Mouse (Mus musculus) hindbrain, embryonic 11.5 days (tissue): ENCODE data around the gene Hoxa9. TPM values are rescaled to one million over a fixed set of nuclear protein-coding genes. Genes with fewer than 3 reads are reported as not detected.

Experiments
- ATAC-seq: fragments of 200-750 bp; cut with Nextera tagmentation; 2 replicates; pipeline ENCODE4 v1.8.0; 2017; ENCODE audit warnings: mild to moderate bottlenecking, moderate TSS enrichment, moderate library complexity; ENCODE audit not compliant: low FRiP score
- DNase-seq: peaks from one replicate; pipeline ENCODE4 v3.0.0-alpha.2; 2015; ENCODE audit warnings: low spot score
- H3K27ac ChIP-seq: fragments of 300-500 bp; sonication (generic); 2 replicates; pipeline ENCODE4 v1.5.1; 2014; ENCODE audit warnings: mild to moderate bottlenecking, low read depth, low read length
- H3K27me3 ChIP-seq: fragments of 300-500 bp; sonication (generic); 2 replicates; pipeline ENCODE4 v1.6.1; 2014; ENCODE audit warnings: mild to moderate bottlenecking, low read length, moderate library complexity, mixed read lengths; ENCODE audit not compliant: control insufficient read depth, insufficient read depth
- H3K36me3 ChIP-seq: fragments of 300-500 bp; sonication (generic); 2 replicates; pipeline ENCODE4 v1.6.1; 2014; ENCODE audit warnings: mild to moderate bottlenecking, low read length, moderate library complexity, mixed read lengths; ENCODE audit not compliant: control insufficient read depth, insufficient read depth
- H3K4me1 ChIP-seq: fragments of 300-500 bp; sonication (generic); replicated peaks from 2 replicates; pipeline ENCODE4 v1.6.1; 2014; ENCODE audit warnings: low read length, mixed read lengths; ENCODE audit not compliant: control insufficient read depth, insufficient read depth
- H3K4me2 ChIP-seq: fragments of 300-500 bp; sonication (generic); replicated peaks from 2 replicates; pipeline ENCODE4 v1.6.1; 2014; ENCODE audit warnings: mild to moderate bottlenecking, low read depth, low read length
- H3K4me3 ChIP-seq: fragments of 300-500 bp; sonication (generic); 2 replicates; pipeline ENCODE4 v1.5.1; 2014; ENCODE audit warnings: low read depth, low read length
- H3K9ac ChIP-seq: fragments of 300-500 bp; sonication (generic); 2 replicates; pipeline ENCODE4 v1.6.1; 2014; ENCODE audit warnings: low read depth, low read length
- H3K9me3 ChIP-seq: fragments of 300-500 bp; sonication (generic); 2 replicates; pipeline ENCODE4 v1.6.1; 2016; ENCODE audit warnings: low read length; ENCODE audit not compliant: control insufficient read depth
- WGBS: fragments of 180-500 bp; shearing (Covaris S2); extraction: QIAGEN DNeasy Blood & Tissue Kit; methylation state at CpG from one replicate; pipeline ENCODE4 v1.1.7; 2014; 5-methylcytosine and 5-hydroxymethylcytosine counted together
- polyA plus RNA-seq: library from polyadenylated mRNA; unstranded; fragments of >200 nt; fragmentation: Nextera tagmentation; extraction: Ambion mirVana; gene quantifications from 2 replicates; pipeline ENCODE4 v1.2.1, GENCODE M21; 2014

Hoxa9 gene
- polyA plus RNA-seq, 1 experiment from 2014 or later: 0.25 TPM

DNA sequence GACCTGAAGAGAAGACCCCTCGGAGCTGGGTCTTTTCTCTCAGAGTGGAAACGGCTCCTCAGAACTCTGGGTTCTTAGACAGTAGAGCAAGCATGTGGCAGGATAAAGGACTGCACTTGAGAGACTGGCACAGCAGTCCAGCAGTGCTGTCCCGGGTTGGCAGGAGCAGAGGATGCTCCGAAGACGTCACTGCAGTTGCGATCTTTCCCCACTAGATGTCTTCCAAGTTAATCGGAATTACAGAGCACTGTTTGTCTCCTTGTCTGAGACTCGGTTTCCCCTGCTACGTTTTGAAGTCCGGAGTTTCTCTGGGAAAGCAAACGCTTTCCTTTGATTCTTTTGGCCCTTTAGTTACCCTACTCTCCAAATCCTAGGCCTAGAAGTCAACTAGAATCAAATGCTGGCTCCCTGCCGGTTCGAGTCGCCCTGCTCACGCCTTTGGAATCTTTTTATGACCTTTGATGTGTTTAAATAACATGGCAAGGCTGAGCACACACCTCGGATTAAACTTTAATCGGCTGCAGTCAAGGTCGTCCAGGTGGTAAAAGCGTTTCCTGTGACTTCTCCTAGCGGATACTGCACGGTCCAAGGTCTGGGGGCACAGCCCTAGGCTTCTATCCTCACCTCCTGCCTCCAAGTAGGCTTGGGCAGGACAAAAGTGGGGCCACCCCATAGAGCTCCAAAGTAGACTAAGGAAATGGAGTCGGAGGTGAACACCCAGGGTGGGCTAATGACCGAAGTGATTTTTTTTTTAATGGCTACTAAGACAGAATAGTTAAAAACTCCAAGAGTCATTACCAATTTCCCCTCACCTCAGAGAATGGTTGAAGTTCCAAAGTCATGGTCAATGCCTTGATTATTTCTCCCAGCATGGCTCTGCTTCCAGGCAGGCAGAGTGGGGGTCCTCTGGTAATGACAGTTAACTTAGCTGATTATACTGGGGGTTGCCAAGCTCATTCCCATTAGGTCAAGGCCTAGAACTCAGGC is 39.9 kb upstream of the Hoxa9 start:
- no peak overlapping the region for H3K4me3 ChIP-seq
- no peaks in the 10 kb centered on the region for H3K9me3 ChIP-seq
- no peak for ATAC-seq
- peak; percentile 84 for DNase-seq
- H3K4me1 ChIP-seq: no peaks in the 10 kb centered on the region
- H3K36me3 ChIP-seq: no peaks in the 10 kb centered on the region
- no peak overlapping the region for H3K9ac ChIP-seq
- H3K27ac ChIP-seq: no peak overlapping the region
- no peak overlapping the region for H3K4me2 ChIP-seq
- WGBS: 5% methylated on average over 23 of the region's 23 CpGs
- H3K27me3 ChIP-seq: peaks cover 93% of the 10 kb centered on the region

GRCm38 (mm10) chr6:52268756-52269155 is 37.9 kb upstream of the Hoxa9 start:
- Histone ChIP-seq H3K9ac (no peak overlapping the region), H3K9me3 (no peaks in the 10 kb centered on the region), H3K4me1 (no peaks in the 10 kb centered on the region), H3K27me3 (peaks cover 93% of the 10 kb centered on the region), H3K27ac (no peak overlapping the region), H3K4me2 (no peak overlapping the region), H3K36me3 (no peaks in the 10 kb centered on the region), H3K4me3 (no peak overlapping the region)
- DNase-seq: peak; percentile 45
- no peak for ATAC-seq
- 2% methylated on average over 3 of the region's 3 CpGs for WGBS

- DNase-seq: peak; percentile 43
- Histone ChIP-seq H3K4me1 (no peaks in the 10 kb centered on the region), H3K36me3 (no peaks in the 10 kb centered on the region), H3K4me2 (no peak overlapping the region), H3K27me3 (peaks cover 94% of the 10 kb centered on the region), H3K9ac (no peak overlapping the region), H3K27ac (no peak overlapping the region), H3K4me3 (no peak overlapping the region), H3K9me3 (no peaks in the 10 kb centered on the region)
- 1% methylated on average over 7 of the region's 7 CpGs for WGBS
- ATAC-seq: no peak
Observed at GRCm38 (mm10) chr6:52268341-52268740, 37.5 kb upstream of the Hoxa9 start.

- no peak for DNase-seq
- Histone ChIP-seq H3K27ac (no peak overlapping the region), H3K4me3 (no peak overlapping the region), H3K27me3 (peaks cover 95% of the 10 kb centered on the region), H3K9me3 (no peaks in the 10 kb centered on the region), H3K9ac (no peak overlapping the region), H3K4me2 (no peak overlapping the region), H3K4me1 (no peaks in the 10 kb centered on the region), H3K36me3 (no peaks in the 10 kb centered on the region)
- 3% methylated on average over 3 of the region's 3 CpGs for WGBS
- ATAC-seq: no peak
Observed at GRCm38 (mm10) chr6:52267691-52268090, 36.8 kb upstream of the Hoxa9 start.

DNA sequence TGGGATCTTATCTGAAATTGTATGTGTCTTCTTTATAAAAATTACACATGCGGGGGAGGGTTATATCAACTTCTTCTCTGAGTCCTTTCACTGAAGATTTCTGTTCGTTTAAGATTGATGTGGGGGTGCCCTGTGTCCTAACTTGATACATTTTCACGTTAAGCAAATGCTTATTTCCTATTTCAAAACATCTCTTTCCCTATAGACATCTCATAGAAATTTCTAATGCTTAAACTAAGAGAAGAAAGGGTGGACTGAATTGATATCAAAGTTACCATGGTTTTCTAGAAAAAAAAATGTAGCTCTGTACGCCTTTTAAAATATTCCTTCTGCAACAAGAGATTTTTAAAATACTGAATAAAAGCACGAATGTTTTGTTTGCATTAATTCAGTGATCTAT is 36.3 kb upstream of the Hoxa9 start:
- H3K27me3 ChIP-seq: peaks cover 95% of the 10 kb centered on the region
- 18% methylated on average over 5 of the region's 5 CpGs for WGBS
- H3K9me3 ChIP-seq: no peaks in the 10 kb centered on the region
- DNase-seq (peak; percentile 37), ATAC-seq (no peak)
- H3K27ac ChIP-seq: no peak overlapping the region
- H3K36me3 ChIP-seq: no peaks in the 10 kb centered on the region
- H3K4me3 ChIP-seq: no peak overlapping the region
- H3K4me2 ChIP-seq: no peak overlapping the region
- H3K4me1 ChIP-seq: no peaks in the 10 kb centered on the region
- no peak overlapping the region for H3K9ac ChIP-seq

DNA sequence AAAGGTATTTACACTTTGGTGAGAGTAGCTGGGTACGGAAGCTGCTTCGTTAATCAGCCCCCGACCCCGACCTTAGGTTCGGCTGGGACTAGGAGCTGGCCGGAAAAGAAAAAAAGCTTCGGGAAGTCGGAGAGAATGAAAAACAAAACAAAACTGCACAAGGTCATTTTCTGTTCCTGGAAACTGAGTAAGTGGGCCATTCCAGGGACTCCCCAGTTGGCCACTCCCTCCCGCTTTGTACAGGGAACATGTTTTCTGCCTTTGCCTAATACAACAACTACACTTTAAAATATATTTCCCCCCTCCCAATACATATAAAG is 35.7 kb upstream of the Hoxa9 start:
- DNase-seq (no peak), ATAC-seq (no peak)
- 2% methylated on average over 9 of the region's 9 CpGs for WGBS
- H3K9ac ChIP-seq: no peak overlapping the region
- H3K27me3 ChIP-seq: peaks cover 97% of the 10 kb centered on the region
- no peak overlapping the region for H3K27ac ChIP-seq
- H3K4me1 ChIP-seq: no peaks in the 10 kb centered on the region
- H3K9me3 ChIP-seq: no peaks in the 10 kb centered on the region
- H3K4me3 ChIP-seq: no peak overlapping the region
- no peaks in the 10 kb centered on the region for H3K36me3 ChIP-seq
- no peak overlapping the region for H3K4me2 ChIP-seq

DNA sequence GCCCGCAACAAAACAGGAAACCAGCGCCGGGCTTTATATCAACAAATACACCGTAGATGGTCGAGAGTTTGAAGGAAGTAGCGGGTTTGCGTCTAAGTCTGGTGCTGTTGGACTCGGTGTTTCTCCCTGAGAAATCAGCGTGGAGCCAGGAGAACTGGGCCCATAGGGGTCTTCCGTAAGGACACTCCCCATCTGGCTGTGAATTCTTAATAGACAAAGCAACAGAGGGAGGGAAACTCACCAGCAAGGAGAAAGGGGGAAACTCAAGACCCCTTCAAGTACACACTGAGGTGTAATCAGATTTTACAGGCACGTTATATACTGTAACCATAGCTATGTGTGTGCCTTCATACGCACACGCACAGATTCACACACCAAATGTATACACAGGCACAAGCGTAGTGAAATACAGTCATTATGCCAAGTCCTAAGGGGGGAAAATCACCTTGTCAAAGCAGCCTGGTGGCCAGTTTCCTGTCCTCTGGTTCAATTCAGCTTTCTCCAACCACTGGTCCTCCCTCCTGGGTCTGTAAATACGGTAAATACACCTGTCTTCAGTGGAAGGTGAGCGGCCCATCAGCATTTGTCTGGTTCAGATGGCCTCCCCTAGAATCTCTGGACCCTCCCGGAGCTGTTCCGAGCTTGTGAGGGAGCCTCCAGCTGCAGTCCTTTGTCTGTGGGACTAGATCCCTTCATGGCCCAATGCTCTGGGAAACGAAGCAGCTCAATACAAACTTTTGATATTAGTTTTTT is 35.2 kb upstream of the Hoxa9 start:
- H3K4me2 ChIP-seq: no peak overlapping the region
- DNase-seq: peak; percentile 67
- no peaks in the 10 kb centered on the region; the same call in 1 of the 2 replicates for H3K4me1 ChIP-seq
- no peak for ATAC-seq
- no peak overlapping the region for H3K9ac ChIP-seq
- no peak overlapping the region for H3K27ac ChIP-seq
- peaks cover 96% of the 10 kb centered on the region for H3K27me3 ChIP-seq
- H3K36me3 ChIP-seq: no peaks in the 10 kb centered on the region
- no peaks in the 10 kb centered on the region for H3K9me3 ChIP-seq
- under 1% methylated on average over 19 of the region's 19 CpGs for WGBS
- H3K4me3 ChIP-seq: no peak overlapping the region

GRCm38 (mm10) chr6:52265306-52265912 is 34.5 kb upstream of the Hoxa9 start:
- Histone ChIP-seq H3K4me2 (no peak overlapping the region), H3K36me3 (no peaks in the 10 kb centered on the region), H3K4me1 (peaks cover 6% of the 10 kb centered on the region; the same call in 1 of the 2 replicates), H3K9me3 (no peaks in the 10 kb centered on the region), H3K27ac (no peak overlapping the region), H3K9ac (no peak overlapping the region), H3K4me3 (no peak overlapping the region), H3K27me3 (peaks cover 96% of the 10 kb centered on the region)
- WGBS: under 1% methylated on average over 18 of the region's 18 CpGs
- ATAC-seq (no peak), DNase-seq (peak; percentile 66)
